Mouse (Mus musculus): ENCODE results near the gene Tlx3.

GRCm38 (mm10) chr11:33201626-33202010, 1.8 kb downstream of the Tlx3 start:
- TF ChIP-seq POLR2A (IDR thresholded peaks at IDR 0.05; ENCODE audit: extremely low read depth, insufficient read depth, low read length) = no peak
- TF ChIP-seq CTCF (IDR thresholded peaks at IDR 0.05; ENCODE audit: low read depth, low read length) = no peak
